Comparison of ENCODE assay signal across 14 mouse cellular contexts in genomic region chr7:99271630-99272029, GRCm38 (mm10). TPM values are rescaled to one million over a fixed set of nuclear protein-coding genes. Genes with fewer than 3 reads are reported as not detected.
DNase-seq lines count a peak whose midpoint lies in the region; ATAC-seq and TF ChIP-seq lines count a peak whose summit lies in the region.
"Had no signal": no experiment of that assay in that cellular context is flagged by ENCODE, and none has a peak within 500 bp of the region (broad histone marks: within the 10 kb centered on the region; RNA-seq: fewer than 3 reads in every experiment).

No protein-coding gene starts in this region.

- H3K9ac ChIP-seq in forebrain, postnatal 0 days = peak overlapping the region; percentile 14; the same call in 1 of the 2 replicates
- no peak overlapping the region for H3K9ac ChIP-seq in midbrain, embryonic 11.5 days (ENCODE audit: low read length)
- no peak overlapping the region for H3K9ac ChIP-seq in liver, embryonic 12.5 days

- no peaks in the 10 kb centered on the region for H3K9me3 ChIP-seq in forebrain, postnatal 0 days (ENCODE audit: low read length)
- H3K9me3 ChIP-seq in midbrain, embryonic 11.5 days (ENCODE audit: control insufficient read depth, low read length) = no peaks in the 10 kb centered on the region
- H3K9me3 ChIP-seq in liver, embryonic 12.5 days (replicated peaks) = no peaks in the 10 kb centered on the region
- H3K9me3 ChIP-seq: megakaryocyte, embryonic 14.5 days had no signal

- DNase-seq in gastrocnemius, adult 2 months = peak; percentile 50
- DNase-seq in gastrocnemius, postnatal 36 days = no peak
- DNase-seq in brain, adult 2 months (ENCODE audit: low read depth, low spot score) = peak; percentile 59
- no peak for DNase-seq in forebrain, postnatal 0 days
- DNase-seq in midbrain, embryonic 11.5 days (ENCODE audit: low spot score, missing footprints) = no peak
- DNase-seq in kidney, postnatal 14 days = no peak
- no peak for DNase-seq in spleen, postnatal 10 days (ENCODE audit: low spot score in 2 of 2)
- DNase-seq: right cerebral cortex, postnatal 25 days; thymus, adult 18-20 months had no signal

- H3K4me3 ChIP-seq in gastrocnemius, adult 2 months = peak overlapping the region; percentile 82
- H3K4me3 ChIP-seq in forebrain, postnatal 0 days (ENCODE audit: low read depth, low read length) = peak overlapping the region; percentile 63
- H3K4me3 ChIP-seq in midbrain, embryonic 11.5 days (ENCODE audit: low read depth, low read length) = peak overlapping the region; percentile 78
- no peak overlapping the region for H3K4me3 ChIP-seq in liver, embryonic 12.5 days
- H3K4me3 ChIP-seq: megakaryocyte, embryonic 14.5 days had no signal

- H3K27ac ChIP-seq in gastrocnemius, adult 2 months = peak overlapping the region; percentile 74
- H3K27ac ChIP-seq in forebrain, postnatal 0 days (ENCODE audit: low read depth, low read length) = no peak overlapping the region
- no peak overlapping the region for H3K27ac ChIP-seq in midbrain, embryonic 11.5 days (ENCODE audit: low read depth, low read length)
- H3K27ac ChIP-seq in liver, embryonic 12.5 days = no peak overlapping the region

- 46% methylated on average over 9 of the region's 9 CpGs for WGBS in forebrain, postnatal 0 days
- WGBS in midbrain, embryonic 11.5 days = 75% methylated on average over 9 of the region's 9 CpGs
- WGBS in liver, embryonic 12.5 days (ENCODE audit: insufficient replicate concordance) = 47% methylated on average over 9 of the region's 9 CpGs

- no peak for TF ChIP-seq CTCF in gastrocnemius, adult 2 months (IDR thresholded peaks at IDR 0.05)
- TF ChIP-seq CTCF in forebrain, postnatal 0 days (IDR thresholded peaks at IDR 0.05; ENCODE audit: low read depth) = no peak

- intact Hi-C loops in gastrocnemius, adult 2 months (cut with DNase I) = loop anchor here (5.0 kb wide), 1 partner anchor 349 kb away; no protein-coding TSS in a partner anchor
- intact Hi-C loops in gastrocnemius, postnatal 36 days (cut with DNase I) = no loop called here

- peak overlapping the region; percentile 90 for H3K4me2 ChIP-seq in forebrain, postnatal 0 days (ENCODE audit: low read depth)
- H3K4me2 ChIP-seq in midbrain, embryonic 11.5 days = peak overlapping the region; percentile 98
- H3K4me2 ChIP-seq in liver, embryonic 12.5 days = no peak overlapping the region

- no peak for ATAC-seq in forebrain, postnatal 0 days
- no peak for ATAC-seq in midbrain, embryonic 11.5 days (ENCODE audit: low FRiP score)
- no peak for ATAC-seq in liver, embryonic 12.5 days
- ATAC-seq: inflammation-experienced regulatory T-cells, adult 6 months had no signal

- peaks cover under 1% of the 10 kb centered on the region; the same call in 1 of the 2 replicates for H3K36me3 ChIP-seq in forebrain, postnatal 0 days (ENCODE audit: insufficient read depth)
- H3K36me3 ChIP-seq in midbrain, embryonic 11.5 days (ENCODE audit: control insufficient read depth, insufficient read depth, low read length) = no peaks in the 10 kb centered on the region
- no peaks in the 10 kb centered on the region for H3K36me3 ChIP-seq in liver, embryonic 12.5 days

- no peaks in the 10 kb centered on the region for H3K27me3 ChIP-seq in forebrain, postnatal 0 days (ENCODE audit: insufficient read depth, low read length)
- peaks cover 12% of the 10 kb centered on the region for H3K27me3 ChIP-seq in midbrain, embryonic 11.5 days (ENCODE audit: control insufficient read depth, insufficient read depth, low read length)
- peaks cover 74% of the 10 kb centered on the region for H3K27me3 ChIP-seq in liver, embryonic 12.5 days (replicated peaks)

- peaks cover 36% of the 10 kb centered on the region for H3K4me1 ChIP-seq in forebrain, postnatal 0 days (ENCODE audit: insufficient read depth)
- peaks cover 23% of the 10 kb centered on the region for H3K4me1 ChIP-seq in midbrain, embryonic 11.5 days (ENCODE audit: control insufficient read depth, insufficient read depth, low read length)
- H3K4me1 ChIP-seq in liver, embryonic 12.5 days = peaks cover 12% of the 10 kb centered on the region

RNA-seq across cellular contexts. Expression of gene Map6, which starts 4.4 kb away (rescaled TPM):
- 1 to 10 TPM; 2.6 to 5.2 TPM for total RNA-seq in gastrocnemius, adult 2 months (2021)
- 1 to 10 TPM; 3.1 to 3.4 TPM for total RNA-seq in gastrocnemius, postnatal 36 days (2021)
- 187 and 234 TPM in 2 replicates for total RNA-seq in forebrain, postnatal 0 days (2014; rRNA removed)
- polyA plus RNA-seq in forebrain, postnatal 0 days (2015; fragmentation: Nextera tagmentation; extraction: Ambion mirVana) = 71.9 and 98.0 TPM in 2 replicates
- 38.8 and 43.1 TPM in 2 replicates for polyA plus RNA-seq in midbrain, embryonic 11.5 days (2014; fragmentation: Nextera tagmentation; extraction: Ambion mirVana)
- polyA plus RNA-seq in liver, embryonic 12.5 days (2016; fragmentation: Nextera tagmentation; extraction: Ambion mirVana) = 0.13 and 0.25 TPM in 2 replicates

RNA-seq across cellular contexts. Expression of gene Mogat2, which starts 33.2 kb away (rescaled TPM):
- total RNA-seq in gastrocnemius, adult 2 months (2021) = not detected
- total RNA-seq in gastrocnemius, postnatal 36 days (2021) = not detected
- 0.24 and 0.31 TPM in 2 replicates for total RNA-seq in forebrain, postnatal 0 days (2014; rRNA removed)
- polyA plus RNA-seq in forebrain, postnatal 0 days (2015; fragmentation: Nextera tagmentation; extraction: Ambion mirVana) = 0.18 and 0.23 TPM in 2 replicates
- polyA plus RNA-seq in midbrain, embryonic 11.5 days (2014; fragmentation: Nextera tagmentation; extraction: Ambion mirVana) = 10.1 and 13.0 TPM in 2 replicates
- polyA plus RNA-seq in liver, embryonic 12.5 days (2016; fragmentation: Nextera tagmentation; extraction: Ambion mirVana) = 28.8 and 33.9 TPM in 2 replicates
- total RNA-seq: CH12.LX; layer of hippocampus, adult 8-10 months had no signal
- polyA plus RNA-seq: inflammation-experienced regulatory T-cells, adult 6 months had no signal

Comparison
In these comparisons a context has a peak if more than half of its experiments do, and no peak if none do; other contexts are left out.
1. DNase-seq: peak in gastrocnemius, adult 2 months (single experiment) and brain, adult 2 months (single experiment); none in gastrocnemius, postnatal 36 days (0 of 2), forebrain, postnatal 0 days (single experiment), midbrain, embryonic 11.5 days (single experiment), kidney, postnatal 14 days (single experiment) and spleen, postnatal 10 days (0 of 2).
2. RNA of gene Map6, which starts 4.4 kb away (total RNA-seq): 187 to 234 TPM in forebrain, postnatal 0 days; 2.6 to 5.2 TPM in gastrocnemius, adult 2 months and 3.1 to 3.4 TPM in gastrocnemius, postnatal 36 days; every median in the first group is over 10 times any median in the second.